Mouse (Mus musculus): Measurements from ENCODE around the gene Rbm19. TPM values are rescaled to one million over a fixed set of nuclear protein-coding genes. Genes with fewer than 3 reads are reported as not detected.

Rbm19 gene
- total and polyA plus RNA-seq, 3 experiments = 66.3 to 74.3 TPM; not detected in 1

DNA sequence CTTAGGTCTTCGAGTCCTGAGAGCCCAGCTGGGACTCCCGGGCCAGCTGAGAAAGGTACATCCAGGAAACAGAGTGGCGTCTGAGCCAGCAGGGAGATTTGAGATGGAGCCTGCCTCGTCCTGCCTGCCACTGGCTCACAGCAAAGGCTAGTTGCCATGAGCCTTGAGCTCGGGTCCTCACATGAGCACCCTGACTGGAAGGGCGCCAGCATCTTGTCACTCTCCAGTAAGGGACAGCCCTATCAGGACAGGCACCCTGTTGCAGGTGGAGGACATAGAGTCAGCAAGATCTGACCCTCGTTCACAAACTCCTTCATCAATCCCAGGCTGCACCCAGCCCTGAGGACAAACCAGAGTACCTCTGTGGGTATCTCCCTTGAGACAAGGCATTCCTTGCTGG lies 83.6 kb downstream of the Rbm19 start:
- Histone ChIP-seq H3K79me2 (ENCODE audit: control insufficient read depth, insufficient read depth, low read length, poor library complexity) (no peaks in the 10 kb centered on the region), H3K27me3 (ENCODE audit: control insufficient read depth in 1 of 2, insufficient read depth in 2 of 2, low read length in 2 of 2) (no peaks in the 10 kb centered on the region), H3K9ac (ENCODE audit: control insufficient read depth, low read depth, low read length, poor library complexity, severe bottlenecking) (no peak overlapping the region), H3K9me3 (replicated peaks; ENCODE audit: insufficient read depth, low read length) (no peaks in the 10 kb centered on the region), H3K27ac (ENCODE audit: control insufficient read depth, low read depth, low read length) (no peak overlapping the region), H3K36me3 (ENCODE audit: control insufficient read depth in 1 of 2, insufficient read depth in 2 of 2, low read length in 2 of 2) (no peaks in the 10 kb centered on the region; a peak in 1 of 4 replicates), H3K4me1 (ENCODE audit: control insufficient read depth in 1 of 2, insufficient read depth in 2 of 2, low read length in 2 of 2) (no peaks in the 10 kb centered on the region), H3K4me3 (ENCODE audit: control insufficient read depth in 1 of 2, insufficient read depth in 1 of 2, low read depth in 2 of 2, low read length in 2 of 2) (no peak overlapping the region)
- no peak for TF ChIP-seq ZKSCAN1 (IDR thresholded peaks at IDR 0.05; ENCODE audit: low read depth, low read length)
- TF ChIP-seq JUND (IDR thresholded peaks at IDR 0.05; ENCODE audit: low read depth, low read length) = no peak
- no peak for DNase-seq (ENCODE audit: low read depth, low spot score)

DNA sequence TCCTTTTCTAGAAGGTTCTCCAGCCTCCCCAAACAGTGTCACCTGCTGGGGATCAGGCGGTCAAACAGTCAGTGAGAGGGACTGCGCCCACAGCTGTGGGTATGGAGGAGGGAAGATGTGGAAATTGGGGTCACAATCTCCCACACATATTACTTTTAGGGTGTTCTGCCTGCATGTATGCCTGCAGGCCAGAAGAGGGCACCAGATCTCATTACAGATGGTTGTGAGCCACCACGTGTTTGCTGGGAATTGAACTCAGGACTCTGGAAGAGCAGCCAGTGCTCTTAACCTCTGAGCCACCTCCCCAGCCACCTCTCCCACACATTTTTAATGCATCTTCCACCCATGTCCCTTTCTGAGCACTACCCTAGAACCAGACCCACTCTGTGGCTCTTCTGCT lies 88.1 kb downstream of the Rbm19 start:
- no peaks in the 10 kb centered on the region for H3K79me2 ChIP-seq (ENCODE audit: control insufficient read depth, insufficient read depth, low read length, poor library complexity)
- H3K36me3 ChIP-seq (ENCODE audit: control insufficient read depth in 1 of 2, insufficient read depth in 2 of 2, low read length in 2 of 2) = no peaks in the 10 kb centered on the region; a peak in 1 of 4 replicates
- H3K27me3 ChIP-seq (ENCODE audit: control insufficient read depth in 1 of 2, insufficient read depth in 2 of 2, low read length in 2 of 2) = no peaks in the 10 kb centered on the region
- H3K4me3 ChIP-seq (ENCODE audit: control insufficient read depth in 1 of 2, insufficient read depth in 1 of 2, low read depth in 2 of 2, low read length in 2 of 2) = no peak overlapping the region
- H3K9me3 ChIP-seq (replicated peaks; ENCODE audit: insufficient read depth, low read length) = no peaks in the 10 kb centered on the region
- no peak overlapping the region for H3K9ac ChIP-seq (ENCODE audit: control insufficient read depth, low read depth, low read length, poor library complexity, severe bottlenecking)
- TF ChIP-seq SMC3 (IDR thresholded peaks at IDR 0.05; ENCODE audit: low read depth, low read length) (peak; percentile 29), NRF1 (IDR thresholded peaks at IDR 0.05; ENCODE audit: insufficient read depth, low read depth, low read length, poor library complexity, severe bottlenecking) (no peak), MYC (IDR thresholded peaks at IDR 0.05; ENCODE audit: low read depth, low read length) (0 out of 2 replicates have a peak, but pooled peaks have one; percentile 39), CTCF (IDR thresholded peaks at IDR 0.05 in 2 of 3, conservative IDR thresholded peaks at IDR 0.05 in 1 of 3; ENCODE audit: control insufficient read depth in 1 of 3, insufficient read depth in 1 of 3, low read depth in 2 of 3, low read length in 3 of 3, poor library complexity in 1 of 3, severe bottlenecking in 1 of 3) (peak in 2 of 3 experiments; percentile 32 to 34; a peak in 4 of 6 replicates)
- no peaks in the 10 kb centered on the region for H3K4me1 ChIP-seq (ENCODE audit: control insufficient read depth in 1 of 2, insufficient read depth in 2 of 2, low read length in 2 of 2)
- DNase-seq (ENCODE audit: low read depth, low spot score) = no peak
- no peak overlapping the region for H3K27ac ChIP-seq (ENCODE audit: control insufficient read depth, low read depth, low read length)

GRCm38 (mm10) chr5:120206313-120206943 lies 90.2 kb downstream of the Rbm19 start:
- Histone ChIP-seq H3K27ac (ENCODE audit: control insufficient read depth, low read depth, low read length) (no peak overlapping the region), H3K27me3 (ENCODE audit: control insufficient read depth in 1 of 2, insufficient read depth in 2 of 2, low read length in 2 of 2) (no peaks in the 10 kb centered on the region), H3K36me3 (ENCODE audit: control insufficient read depth in 1 of 2, insufficient read depth in 2 of 2, low read length in 2 of 2) (no peaks in the 10 kb centered on the region), H3K4me3 (ENCODE audit: control insufficient read depth in 1 of 2, insufficient read depth in 1 of 2, low read depth in 2 of 2, low read length in 2 of 2) (no peak overlapping the region), H3K79me2 (ENCODE audit: control insufficient read depth, insufficient read depth, low read length, poor library complexity) (no peaks in the 10 kb centered on the region), H3K4me1 (ENCODE audit: control insufficient read depth in 1 of 2, insufficient read depth in 2 of 2, low read length in 2 of 2) (no peaks in the 10 kb centered on the region), H3K9ac (ENCODE audit: control insufficient read depth, low read depth, low read length, poor library complexity, severe bottlenecking) (no peak overlapping the region), H3K9me3 (replicated peaks; ENCODE audit: insufficient read depth, low read length) (no peaks in the 10 kb centered on the region)
- DNase-seq (ENCODE audit: low read depth, low spot score) = no peak
- no peak for TF ChIP-seq SIN3A (IDR thresholded peaks at IDR 0.05; ENCODE audit: low read length)
- TF ChIP-seq NELFE (IDR thresholded peaks at IDR 0.05; ENCODE audit: low read depth, low read length) = no peak
- TF ChIP-seq SMC3 (IDR thresholded peaks at IDR 0.05; ENCODE audit: low read depth, low read length) = no peak
- TF ChIP-seq ZNF384 (IDR thresholded peaks at IDR 0.05; ENCODE audit: low read depth, low read length) = no peak
- no peak for TF ChIP-seq ZMIZ1 (IDR thresholded peaks at IDR 0.05; ENCODE audit: low read depth, low read length)
- TF ChIP-seq GABPA (IDR thresholded peaks at IDR 0.05; ENCODE audit: low read depth, low read length) = no peak
- no peak for TF ChIP-seq ZKSCAN1 (IDR thresholded peaks at IDR 0.05; ENCODE audit: low read depth, low read length)
- no peak for TF ChIP-seq RAD21 (IDR thresholded peaks at IDR 0.05; ENCODE audit: low read depth, low read length)
- TF ChIP-seq ELF1 (IDR thresholded peaks at IDR 0.05; ENCODE audit: low read depth, low read length) = no peak
- TF ChIP-seq MYC (IDR thresholded peaks at IDR 0.05; ENCODE audit: low read depth, low read length) = no peak
- no peak for TF ChIP-seq EP300 (IDR thresholded peaks at IDR 0.05; ENCODE audit: low read depth in 1 of 2, low read length in 2 of 2)
- TF ChIP-seq CTCF (IDR thresholded peaks at IDR 0.05 in 2 of 3, conservative IDR thresholded peaks at IDR 0.05 in 1 of 3; ENCODE audit: control insufficient read depth in 1 of 3, insufficient read depth in 1 of 3, low read depth in 2 of 3, low read length in 3 of 3, poor library complexity in 1 of 3, severe bottlenecking in 1 of 3) = no peak
- TF ChIP-seq MAFK (IDR thresholded peaks at IDR 0.05; ENCODE audit: borderline replicate concordance, low read depth, low read length) = no peak
- no peak for TF ChIP-seq USF2 (IDR thresholded peaks at IDR 0.05; ENCODE audit: borderline replicate concordance in 1 of 2, insufficient read depth in 1 of 2, low read depth in 1 of 2, low read length in 2 of 2)
